Mouse (Mus musculus) C2C12 (cell line): ENCODE measurements around the gene Slc7a11.

Experiments used
- CEBPB ChIP-seq: IDR thresholded peaks from one replicate; pipeline ENCODE4 v1.6.1; 2011; ENCODE audit warnings: low read depth, mild to moderate bottlenecking, control low read depth, moderate library complexity
- CTCF ChIP-seq: IDR thresholded peaks from one replicate; pipeline ENCODE4 v1.5.1; 2011; ENCODE audit not compliant: control insufficient read depth, insufficient read depth, insufficient read length
- MAX ChIP-seq: IDR thresholded peaks from one replicate; pipeline ENCODE4 v1.6.1; 2011; ENCODE audit warnings: mild to moderate bottlenecking, control low read depth
- USF1 ChIP-seq: IDR thresholded peaks from one replicate; pipeline ENCODE4 v1.6.1; 2011; ENCODE audit warnings: low read depth, mild to moderate bottlenecking, control low read depth, moderate library complexity

- TF ChIP-seq CTCF: no peak
- TF ChIP-seq CEBPB: no peak
- no peak for TF ChIP-seq MAX
- TF ChIP-seq USF1: no peak
Observed at GRCm38 (mm10) chr3:50381861-50382693, 61.3 kb downstream of the Slc7a11 start.
